Mouse (Mus musculus) Patski (cell line): ENCODE measurements around the gene Fuz. TPM values are rescaled to one million over a fixed set of nuclear protein-coding genes. Genes with fewer than 3 reads are reported as not detected.

ENCODE experiments used
- ATAC-seq: fragments of 100-300 bp; one replicate; pipeline ENCODE4 v1.8.0; 2021
- CTCF ChIA-PET: fragments of 350-600 bp; sonication (Branson Sonifier 250); formaldehyde crosslinking; loops from one replicate; lab custom pipeline; 2022; ENCODE audit warnings: inconsistent platforms; lab: Charles Lee
- POLR2A ChIA-PET: fragments of 350-600 bp; sonication (Branson Sonifier 250); formaldehyde crosslinking; loops from one replicate; lab custom pipeline; 2022; ENCODE audit warnings: antibody characterized with exemption, inconsistent platforms; lab: Charles Lee
- DNase-seq: peaks from one replicate; pipeline ENCODE4 v3.0.0-alpha.2; 2011; ENCODE audit warnings: low read depth, low spot score
- H3K27me3 ChIP-seq: fragments of 371-371 bp; one replicate; pipeline ENCODE4 v1.5.1; 2021
- CTCF ChIP-seq: fragments of 100-300 bp; IDR thresholded peaks from one replicate; pipeline ENCODE4 v1.5.1; 2021
- in situ Hi-C: fragments of 300-500 bp; cut with MboI; formaldehyde crosslinking; loops from 3 replicates; pipeline ENCODE4 v1.11.1; 2018; ENCODE audit warnings: low pct_unique_long_range_greater_than_20kb, mixed read lengths
- polyA plus RNA-seq: library from polyadenylated mRNA; unstranded; gene quantifications from one replicate; pipeline ENCODE4 v1.2.3, GENCODE M21; 2021

Gene Fuz
- polyA plus RNA-seq, 1 experiment from 2014 or later = 16.9 TPM

DNA sequence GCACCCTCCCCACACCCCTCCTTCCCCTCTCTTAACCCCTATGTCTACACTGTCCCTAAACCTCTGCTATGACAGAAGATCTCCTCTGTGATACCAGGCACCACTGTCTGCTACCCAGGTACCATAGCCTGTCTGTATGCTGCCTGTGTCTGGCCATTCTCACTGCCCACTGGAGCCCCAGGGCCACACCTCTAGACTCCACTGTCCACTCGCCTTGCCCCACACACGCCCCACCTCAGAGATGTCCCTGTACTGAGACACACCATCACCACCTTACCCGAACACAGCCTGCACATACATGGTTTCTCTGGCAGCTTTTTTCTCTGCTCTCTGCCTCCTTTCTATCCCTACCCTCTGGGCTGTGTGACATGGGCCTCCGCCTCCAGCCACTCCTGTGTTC, 21.0 kb downstream of the Fuz start:
- CTCF ChIA-PET = interaction anchor here (1.0 to 1.1 kb wide), 2 partner anchors 9 to 11 kb away, joined by 3 read pairs; no protein-coding TSS in a partner anchor
- TF ChIP-seq CTCF = no peak
- DNase-seq (no peak), ATAC-seq (no peak)
- no peaks in the 10 kb centered on the region for H3K27me3 ChIP-seq
- in situ Hi-C loops = no loop called here
- POLR2A ChIA-PET = interaction anchor here (0.6 kb wide), 1 partner anchor 14 kb away, joined by 3 read pairs; no protein-coding TSS in a partner anchor

DNA sequence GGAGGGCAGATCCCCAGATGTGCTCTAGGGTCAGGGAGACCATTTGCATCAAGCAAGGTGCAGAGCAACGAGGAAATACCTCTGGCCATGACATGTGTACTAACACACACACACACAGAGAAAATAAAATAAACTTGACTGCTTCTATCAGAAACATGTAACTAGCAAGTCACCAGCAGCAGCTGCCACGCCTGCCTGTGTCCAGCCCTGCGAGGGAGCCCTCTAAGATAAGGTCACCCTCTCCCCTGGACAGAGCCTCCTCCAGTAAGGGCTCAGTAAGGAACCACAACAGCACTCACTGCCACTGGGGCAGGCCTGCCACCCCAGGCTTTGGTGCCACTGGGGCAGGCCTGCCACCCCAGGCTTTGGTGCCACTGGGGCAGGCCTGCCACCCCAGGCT, 22.3 kb downstream of the Fuz start:
- ChIA-PET CTCF (no interaction called here), POLR2A (no interaction called here)
- in situ Hi-C loops = no loop called here

DNA sequence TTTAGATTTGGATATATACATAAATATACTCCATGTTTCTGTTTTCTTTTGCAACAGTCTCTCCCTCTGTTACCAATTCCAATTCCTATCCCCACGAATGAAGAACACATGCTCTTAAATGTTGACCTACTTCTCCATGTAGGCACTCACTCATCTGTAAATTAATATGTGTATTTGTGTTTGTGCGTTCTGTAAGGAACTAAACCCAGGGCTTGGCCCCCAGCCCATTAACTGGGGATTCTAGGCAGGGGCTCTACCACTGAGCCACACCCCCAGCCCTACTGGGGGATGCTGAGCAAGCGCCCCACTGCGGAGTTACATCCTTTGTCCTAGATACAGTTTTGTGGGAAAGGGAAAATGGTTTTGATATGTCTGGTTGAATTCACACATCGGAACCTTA, 23.2 kb downstream of the Fuz start:
- TF ChIP-seq CTCF = no peak
- in situ Hi-C loops = no loop called here
- CTCF ChIA-PET = no interaction called here
- ATAC-seq = no peak
- DNase-seq = no peak
- H3K27me3 ChIP-seq = no peaks in the 10 kb centered on the region
- POLR2A ChIA-PET = no interaction called here

More for the DNA sequence above, 22.3 kb downstream of the Fuz start:
- ATAC-seq (no peak), DNase-seq (no peak)
- no peaks in the 10 kb centered on the region for H3K27me3 ChIP-seq
- TF ChIP-seq CTCF = no peak

DNA sequence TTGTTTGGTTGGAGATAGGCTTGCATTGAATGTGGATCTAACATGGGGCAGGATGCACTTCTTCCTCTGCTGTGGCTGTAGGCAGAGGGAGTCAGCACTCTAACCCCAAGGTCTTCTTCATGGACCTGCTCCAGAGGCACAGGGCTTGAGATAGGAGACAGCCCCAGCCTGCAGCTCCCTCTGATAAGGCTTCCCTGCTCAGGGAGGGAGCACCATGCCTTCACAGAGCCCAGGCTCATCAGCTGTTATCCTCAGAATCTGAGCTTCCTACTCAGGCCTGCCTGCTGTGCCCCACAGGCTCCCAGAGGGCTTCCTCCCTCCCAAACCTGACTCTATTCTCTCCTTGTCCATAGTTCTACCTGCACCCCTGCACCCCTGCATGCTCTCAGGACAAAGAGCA, 26.7 kb downstream of the Fuz start:
- in situ Hi-C loops = loop anchor here (5.0 kb wide), 1 partner anchor 35 kb away; no protein-coding TSS in a partner anchor
- TF ChIP-seq CTCF = no peak
- CTCF ChIA-PET = interaction anchor here (2.2 kb wide), 1 partner anchor 35 kb away, joined by 6 read pairs; no protein-coding TSS in a partner anchor
- DNase-seq (no peak), ATAC-seq (no peak)
- H3K27me3 ChIP-seq = no peaks in the 10 kb centered on the region
- POLR2A ChIA-PET = no interaction called here

DNA sequence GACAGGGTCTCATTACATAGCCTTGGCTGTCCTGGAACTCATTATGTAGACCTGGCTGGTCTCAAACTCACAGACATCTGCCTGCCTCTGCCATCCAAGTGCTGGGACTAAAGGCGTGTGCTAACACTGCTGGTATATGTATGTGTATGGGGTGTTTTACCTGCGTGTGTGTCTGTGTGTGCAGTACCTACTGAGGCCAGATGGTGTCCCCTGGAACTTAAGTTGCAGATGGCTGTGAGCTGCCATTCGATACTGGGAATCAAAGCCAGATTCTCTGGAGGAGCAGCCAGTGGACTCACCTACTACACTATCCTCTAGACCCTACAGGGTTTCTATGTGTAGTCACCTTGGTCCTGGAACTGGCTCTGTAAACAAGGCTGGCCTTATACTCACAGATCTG, 29.6 kb downstream of the Fuz start:
- DNase-seq (no peak), ATAC-seq (no peak)
- no peak for TF ChIP-seq CTCF
- no peaks in the 10 kb centered on the region for H3K27me3 ChIP-seq
- ChIA-PET CTCF (interaction anchor here (1.0 kb wide), 2 partner anchors 9 to 33 kb away, joined by 3 to 4 read pairs; no protein-coding TSS in a partner anchor), POLR2A (interaction anchor here (0.6 kb wide), 1 partner anchor 59 kb away, joined by 5 read pairs; no protein-coding TSS in a partner anchor)
- in situ Hi-C loops = no loop called here

DNA sequence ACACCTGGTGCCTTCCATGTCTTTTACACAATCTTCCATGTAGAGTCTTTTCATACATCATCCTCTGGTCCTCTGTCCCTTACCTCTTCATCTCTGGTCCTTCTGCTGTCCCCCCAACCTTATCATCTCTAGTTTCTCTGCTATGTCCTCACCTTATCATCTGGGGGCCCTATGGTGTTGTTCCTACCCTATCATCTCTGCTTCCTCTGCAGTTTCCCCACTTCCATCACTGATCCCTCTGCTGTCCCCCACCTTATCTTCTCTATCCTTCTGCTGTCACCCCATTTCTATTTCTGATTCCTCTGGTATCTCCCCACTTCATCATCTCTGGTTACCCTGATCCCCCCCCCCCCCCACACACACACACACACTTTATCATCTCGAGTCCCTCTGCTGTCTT, 32.7 kb downstream of the Fuz start:
- in situ Hi-C loops = no loop called here
- CTCF ChIA-PET = no interaction called here
- DNase-seq (no peak), ATAC-seq (no peak)
- POLR2A ChIA-PET = no interaction called here
- H3K27me3 ChIP-seq = no peaks in the 10 kb centered on the region
- TF ChIP-seq CTCF = no peak

DNA sequence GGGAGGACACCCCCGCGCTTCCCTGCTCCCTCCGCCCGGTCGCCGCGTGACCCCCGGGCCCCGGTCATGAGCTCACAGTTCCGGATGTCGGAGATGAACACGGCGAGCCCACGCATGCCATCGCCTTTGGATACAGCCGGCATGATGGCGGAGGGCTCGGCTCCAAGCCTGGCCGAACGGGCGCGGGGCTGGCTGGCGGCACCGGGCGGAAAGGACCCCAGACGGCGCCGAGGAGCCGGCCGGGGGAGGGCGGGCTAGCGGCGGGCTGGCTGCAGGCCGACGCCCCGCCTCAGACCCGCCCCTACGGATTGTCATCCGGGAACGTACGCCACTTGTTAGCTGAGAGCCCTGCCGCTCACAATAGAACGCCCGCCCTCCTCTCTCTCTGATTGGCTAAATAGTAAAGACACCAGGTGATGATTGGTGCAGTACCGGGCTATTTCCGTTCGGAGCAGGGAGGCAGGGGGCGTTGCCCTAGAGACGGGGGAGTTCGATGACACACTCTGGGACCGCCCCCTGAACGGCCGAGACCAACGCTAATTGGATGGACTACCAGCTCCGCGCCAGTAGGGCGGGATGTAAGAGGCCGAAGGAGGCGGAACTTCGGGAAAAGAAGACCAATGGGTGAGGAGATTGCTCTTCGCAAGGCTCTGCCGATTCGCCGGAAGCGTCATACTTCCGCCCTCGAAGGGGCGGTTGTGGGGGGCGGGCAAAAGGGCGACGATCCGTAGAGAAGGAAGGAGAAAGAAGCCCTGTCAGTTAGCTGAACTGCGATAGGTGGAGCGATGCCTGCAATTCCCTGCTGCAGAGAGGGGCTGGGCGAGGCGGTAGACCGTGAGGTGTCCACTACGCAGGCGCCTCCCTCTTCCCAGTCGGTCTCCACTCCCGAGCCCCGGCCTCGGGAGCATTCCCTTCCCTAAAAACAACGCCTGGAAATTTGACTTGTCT, 33.6 kb downstream of the Fuz start, which contains the start of gene Ap2a1:
Gene Ap2a1 (minus strand): TSS at position 293 of the 948 bp plus-strand sequence.
- in situ Hi-C loops = no loop called here
- DNase-seq = peak; percentile 99
- CTCF ChIA-PET = interaction anchor here (3.2 to 4.1 kb wide), 2 partner anchors 27 to 34 kb away, joined by 15 to 30 read pairs; partner anchors contain the start of gene Fuz
- peak; percentile 97 for ATAC-seq
- H3K27me3 ChIP-seq = no peaks in the 10 kb centered on the region
- POLR2A ChIA-PET = interaction anchor here (0.8 to 2.0 kb wide), 4 partner anchors 20 to 60 kb away, joined by 3 to 5 read pairs (median 4); partner anchors contain the start of gene Ptov1
- TF ChIP-seq CTCF = no peak

DNA sequence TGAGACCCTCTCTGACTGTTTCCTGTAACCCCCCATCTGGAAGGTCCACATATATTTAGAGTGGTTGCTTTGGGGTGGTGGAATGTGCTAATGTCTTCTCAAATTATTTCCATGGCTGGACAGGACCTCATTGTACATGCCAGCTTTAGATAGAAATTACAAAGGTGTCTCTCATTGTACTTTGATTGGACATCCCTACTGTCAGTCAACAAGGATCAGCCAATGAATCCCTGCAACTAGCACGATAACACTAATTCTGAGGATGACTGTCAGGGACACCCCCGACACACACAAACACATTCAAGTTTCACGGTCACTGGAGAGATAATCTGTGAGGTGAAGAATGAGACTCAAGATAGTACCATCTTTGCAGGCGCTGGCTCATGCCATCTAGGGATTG, 42.8 kb downstream of the Fuz start:
- in situ Hi-C loops = no loop called here
- CTCF ChIA-PET = no interaction called here
- POLR2A ChIA-PET = no interaction called here
- ATAC-seq (no peak), DNase-seq (no peak)
- TF ChIP-seq CTCF = no peak
- H3K27me3 ChIP-seq = no peaks in the 10 kb centered on the region

DNA sequence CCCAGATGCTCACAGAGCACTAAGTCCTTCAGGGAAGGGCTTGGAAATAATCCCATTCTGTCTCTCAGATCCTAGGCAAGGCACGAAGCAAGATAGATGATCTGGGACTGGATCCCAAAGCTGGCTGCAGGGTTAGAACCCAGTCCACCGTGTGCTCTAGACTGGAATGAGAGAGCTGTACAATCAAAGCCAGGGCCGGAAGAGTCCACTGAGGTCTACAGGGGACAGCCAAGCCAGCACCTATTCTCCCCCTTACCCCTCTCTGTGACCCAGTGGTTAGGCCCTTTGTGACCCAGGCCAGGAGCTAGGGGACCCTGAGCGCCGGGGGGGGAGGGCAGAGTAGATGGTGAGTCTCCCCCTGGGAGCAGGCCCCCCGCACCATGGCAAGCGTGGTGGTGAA, 47.0 kb downstream of the Fuz start, which contains the start of gene Tsks:
Gene Tsks (plus strand): TSS at position 301 of the 400 bp plus-strand sequence.
- ChIA-PET POLR2A (no interaction called here), CTCF (interaction anchor here (1.4 to 2.3 kb wide), 2 partner anchors 13 to 15 kb away, joined by 7 to 8 read pairs; no protein-coding TSS in a partner anchor)

DNA sequence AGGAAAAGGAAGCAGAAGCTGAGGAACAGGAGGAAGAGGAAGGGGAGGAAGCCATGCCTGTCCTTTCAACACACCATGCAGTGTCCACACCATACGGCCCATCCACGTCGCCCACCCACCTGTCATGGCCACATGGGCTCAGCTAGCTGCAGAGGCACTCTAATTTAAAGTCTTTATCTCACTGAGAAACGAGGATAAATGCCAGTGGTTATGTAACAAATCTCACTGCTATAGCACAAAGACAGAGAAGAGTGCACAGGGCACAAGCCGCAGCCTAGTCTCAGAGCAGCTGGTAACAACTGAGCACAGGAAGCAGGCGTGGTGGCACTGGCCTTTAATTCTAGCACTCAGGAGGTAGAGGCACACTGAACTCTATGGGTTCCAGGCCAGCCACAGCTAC, 54.0 kb downstream of the Fuz start:
- DNase-seq = no peak
- TF ChIP-seq CTCF = no peak
- CTCF ChIA-PET = interaction anchor here (1.2 kb wide), 1 partner anchor 8 kb away, joined by 4 read pairs; no protein-coding TSS in a partner anchor
- in situ Hi-C loops = loop anchor here (10.0 to 25.0 kb wide), 2 partner anchors 55 to 238 kb away; partner anchors contain the start of genes Fuz, Izumo2 and Med25
- POLR2A ChIA-PET = interaction anchor here (0.6 kb wide), 1 partner anchor 23 kb away, joined by 3 read pairs; no protein-coding TSS in a partner anchor
- no peak for ATAC-seq
- no peaks in the 10 kb centered on the region for H3K27me3 ChIP-seq

More for the DNA sequence above, 47.0 kb downstream of the Fuz start, which contains the start of gene Tsks:
- in situ Hi-C loops = no loop called here
- ATAC-seq (no peak), DNase-seq (no peak)
- H3K27me3 ChIP-seq = no peaks in the 10 kb centered on the region
- no peak for TF ChIP-seq CTCF
